Mouse (Mus musculus): Measurements from ENCODE around the gene Baz1a. TPM values are rescaled to one million over a fixed set of nuclear protein-coding genes. Genes with fewer than 3 reads are reported as not detected.
"Not testable (repeated sequence)": the region's sequence is repeated elsewhere in the genome, so short reads cannot be mapped to it uniquely, and the experiment has no call there.

Baz1a gene
- polyA plus RNA-seq, 1 experiment from 2014 or later = 10.3 TPM

DNA sequence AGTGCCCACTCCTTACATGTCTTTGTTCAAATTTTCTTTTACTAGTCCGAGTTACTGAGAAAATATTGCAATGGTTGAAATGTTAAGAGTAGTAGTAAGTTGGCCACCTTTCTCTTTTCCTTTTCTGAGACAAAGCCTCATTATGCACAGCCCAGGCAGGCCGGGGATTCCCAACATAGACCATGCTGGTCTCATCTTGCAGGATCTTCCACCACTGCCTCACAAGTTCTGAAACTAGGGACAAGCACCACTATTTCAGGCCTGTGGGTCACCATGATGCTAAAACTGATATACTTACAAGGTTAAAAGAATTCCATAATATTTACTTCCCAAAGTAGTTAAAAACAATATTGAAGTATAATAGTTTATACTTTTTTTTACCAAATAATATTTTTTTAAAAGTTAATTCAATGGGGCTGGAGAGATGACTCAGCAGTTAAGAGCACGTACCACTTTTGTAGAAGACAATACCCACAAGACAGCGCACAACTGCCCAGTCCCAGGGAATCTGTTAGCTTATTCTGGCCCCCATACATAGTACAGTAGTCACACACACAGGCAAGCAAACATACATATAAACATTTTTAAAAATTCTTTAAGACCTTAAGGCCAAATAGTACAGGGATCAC, 48.5 kb downstream of the Baz1a start:
- no peak for ATAC-seq (replicated peaks; ENCODE audit: insufficient number of reproducible peaks, insufficient read depth, low FRiP score, low read depth)
- no peak overlapping the region for H3K4me3 ChIP-seq
- no peaks in the 10 kb centered on the region for H3K27me3 ChIP-seq
- no peak overlapping the region for H3K9ac ChIP-seq
- H3K4me2 ChIP-seq = no peak overlapping the region
- H3K9me3 ChIP-seq (replicated peaks) = no peaks in the 10 kb centered on the region
- 90% methylated on average over 4 of the region's 4 CpGs for WGBS
- H3K36me3 ChIP-seq = peaks cover 5% of the 10 kb centered on the region; the same call in 1 of the 2 replicates
- no peaks in the 10 kb centered on the region for H3K4me1 ChIP-seq (replicated peaks)
- H3K27ac ChIP-seq = no peak overlapping the region

DNA sequence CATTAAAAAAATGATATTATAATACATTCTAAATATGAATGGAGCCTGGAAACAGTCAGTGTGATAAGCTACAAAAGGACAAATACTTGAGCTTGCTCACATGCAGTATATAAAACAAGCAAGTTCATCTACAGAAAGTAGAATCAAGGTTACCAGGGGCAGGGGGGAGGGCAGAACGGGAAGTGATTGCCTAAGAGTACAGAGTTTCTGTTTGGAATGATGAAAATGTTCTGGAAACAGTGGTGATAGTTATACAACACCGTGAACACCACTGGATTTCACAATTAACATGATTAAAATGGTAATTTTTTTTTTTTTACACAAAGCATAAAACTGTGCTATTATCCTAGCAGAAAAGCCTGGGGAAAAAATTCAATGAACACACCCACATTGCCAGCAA, 54.6 kb downstream of the Baz1a start:
- 61% methylated on average over 2 of the region's 2 CpGs for WGBS
- Histone ChIP-seq H3K4me3 (no peak overlapping the region), H3K9me3 (replicated peaks) (no peaks in the 10 kb centered on the region), H3K4me2 (no peak overlapping the region), H3K27me3 (no peaks in the 10 kb centered on the region), H3K36me3 (0 out of 2 replicates have a peak, but pooled peaks cover 2% of the 10 kb centered on the region), H3K27ac (no peak overlapping the region), H3K9ac (no peak overlapping the region), H3K4me1 (replicated peaks) (peaks cover 8% of the 10 kb centered on the region; the same call in 1 of the 2 replicates)
- no peak for ATAC-seq (replicated peaks; ENCODE audit: insufficient number of reproducible peaks, insufficient read depth, low FRiP score, low read depth)

DNA sequence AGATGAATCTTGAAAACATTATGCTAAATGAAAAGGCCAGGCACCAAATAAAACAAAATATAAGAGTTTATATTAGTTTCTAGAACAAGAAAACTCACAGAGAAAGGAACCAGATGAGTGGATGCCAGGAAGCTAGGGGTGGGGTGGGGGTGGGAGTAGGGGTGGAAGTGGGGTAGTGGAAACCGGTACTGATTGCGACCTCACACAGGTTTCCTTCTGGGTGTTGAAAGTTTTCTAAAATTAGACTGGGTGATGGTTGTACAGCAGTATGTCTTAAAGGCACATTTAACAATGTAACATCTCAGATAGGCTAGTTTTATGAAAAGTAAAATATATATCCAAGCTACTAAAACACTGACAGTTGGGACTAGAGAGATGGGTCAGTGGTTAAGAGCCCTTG, 57.2 kb downstream of the Baz1a start:
- Histone ChIP-seq H3K4me3 (no peak overlapping the region), H3K4me1 (replicated peaks) (peaks cover 8% of the 10 kb centered on the region; the same call in 1 of the 2 replicates), H3K27me3 (no peaks in the 10 kb centered on the region), H3K9ac (no peak overlapping the region), H3K36me3 (no peaks in the 10 kb centered on the region), H3K4me2 (no peak overlapping the region), H3K27ac (no peak overlapping the region), H3K9me3 (replicated peaks) (no peaks in the 10 kb centered on the region)
- ATAC-seq (replicated peaks; ENCODE audit: insufficient number of reproducible peaks, insufficient read depth, low FRiP score, low read depth) = no peak
- WGBS = 27% methylated on average over 2 of the region's 2 CpGs

DNA sequence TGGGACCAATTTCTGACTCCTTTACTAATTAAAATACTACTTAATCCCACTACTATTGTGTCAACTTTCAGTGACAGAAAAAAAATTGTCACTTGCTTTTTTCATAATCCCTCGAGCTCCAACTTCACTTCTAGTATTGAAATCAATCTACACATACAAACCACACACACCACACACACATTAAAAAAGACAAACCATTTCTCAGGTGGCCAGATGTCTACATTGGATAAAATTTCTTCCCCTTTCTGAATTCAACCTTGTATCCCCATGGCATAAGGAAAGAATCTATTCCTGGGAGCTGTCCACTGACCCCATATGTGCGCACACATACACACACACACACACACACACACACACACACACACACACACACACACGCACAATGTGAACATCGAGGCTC, 57.7 kb downstream of the Baz1a start:
- Histone ChIP-seq H3K4me1 (replicated peaks) (peaks cover 8% of the 10 kb centered on the region; the same call in 1 of the 2 replicates), H3K9me3 (replicated peaks) (no peaks in the 10 kb centered on the region), H3K9ac (no peak overlapping the region), H3K27me3 (no peaks in the 10 kb centered on the region), H3K27ac (no peak overlapping the region), H3K4me2 (no peak overlapping the region), H3K36me3 (no peaks in the 10 kb centered on the region), H3K4me3 (no peak overlapping the region)
- 91% methylated on average over 4 of the region's 4 CpGs for WGBS
- ATAC-seq (replicated peaks; ENCODE audit: insufficient number of reproducible peaks, insufficient read depth, low FRiP score, low read depth) = no peak

DNA sequence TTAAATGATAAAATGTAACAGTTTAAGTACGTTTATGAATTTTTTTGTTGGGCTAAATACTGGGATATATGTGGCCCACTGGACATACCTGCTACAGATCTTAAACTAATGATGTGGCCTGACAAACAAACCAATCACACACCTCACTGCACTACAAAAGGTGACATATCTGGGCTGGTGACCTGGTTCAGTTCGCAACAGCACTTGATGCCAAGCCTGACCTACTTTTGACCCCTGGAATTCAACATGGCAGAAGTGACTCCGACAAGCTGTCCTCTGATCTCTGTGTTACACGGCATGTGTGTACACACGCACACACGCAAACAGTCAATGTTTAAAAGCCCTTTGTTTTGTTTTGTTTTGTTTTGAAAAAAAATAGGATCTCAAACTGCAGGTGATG, 68.0 kb downstream of the Baz1a start:
- Histone ChIP-seq H3K9me3 (replicated peaks) (no peaks in the 10 kb centered on the region), H3K36me3 (peaks cover 7% of the 10 kb centered on the region; the same call in 1 of the 2 replicates), H3K4me2 (no peak overlapping the region), H3K27me3 (no peaks in the 10 kb centered on the region), H3K27ac (no peak overlapping the region), H3K9ac (no peak overlapping the region), H3K4me1 (replicated peaks) (no peaks in the 10 kb centered on the region), H3K4me3 (no peak overlapping the region)
- WGBS = 80% methylated on average over 6 of the region's 6 CpGs
- ATAC-seq (replicated peaks; ENCODE audit: insufficient number of reproducible peaks, insufficient read depth, low FRiP score, low read depth) = no peak

- not testable (repeated sequence) for H3K9me3 ChIP-seq (replicated peaks); H3K4me1 ChIP-seq (replicated peaks); H3K4me3 ChIP-seq; ATAC-seq (replicated peaks; ENCODE audit: insufficient number of reproducible peaks, insufficient read depth, low FRiP score, low read depth); H3K9ac ChIP-seq; H3K27ac ChIP-seq; H3K27me3 ChIP-seq; H3K4me2 ChIP-seq
- 87% methylated on average over 6 of the region's 6 CpGs for WGBS
- peaks cover 11% of the 10 kb centered on the region for H3K36me3 ChIP-seq
Measured at GRCm38 (mm10) chr12:54942586-54943157, 71.5 kb downstream of the Baz1a start.

GRCm38 (mm10) chr12:54937581-54938343, 76.4 kb downstream of the Baz1a start:
- not testable (repeated sequence) for H3K27me3 ChIP-seq; H3K9me3 ChIP-seq (replicated peaks); H3K4me2 ChIP-seq; H3K4me1 ChIP-seq (replicated peaks); H3K4me3 ChIP-seq; H3K9ac ChIP-seq; H3K27ac ChIP-seq; ATAC-seq (replicated peaks; ENCODE audit: insufficient number of reproducible peaks, insufficient read depth, low FRiP score, low read depth)
- 93% methylated on average over 5 of the region's 5 CpGs for WGBS
- peaks cover 11% of the 10 kb centered on the region for H3K36me3 ChIP-seq

DNA sequence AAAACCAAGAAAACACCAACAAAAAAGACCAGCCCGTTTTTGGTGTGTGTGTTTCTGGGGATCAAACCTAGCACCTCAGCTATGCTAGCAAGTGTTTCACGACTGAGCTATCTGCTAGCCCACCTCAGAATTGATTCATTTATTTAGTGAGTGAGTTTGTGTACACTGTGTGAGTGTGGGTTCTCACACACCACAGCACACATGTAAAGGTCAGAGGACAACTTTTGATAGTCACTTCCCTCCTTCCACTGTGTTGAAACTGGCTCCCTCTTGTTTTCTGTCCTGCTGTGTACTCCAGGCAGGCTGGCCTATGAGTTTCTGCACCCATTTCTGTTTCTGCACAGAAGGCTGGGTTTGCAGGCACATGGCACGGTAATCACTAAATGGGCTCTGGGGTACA, 103.8 kb downstream of the Baz1a start:
- H3K9me3 ChIP-seq (replicated peaks) = no peaks in the 10 kb centered on the region
- H3K27me3 ChIP-seq = no peaks in the 10 kb centered on the region
- H3K36me3 ChIP-seq = peaks cover 28% of the 10 kb centered on the region
- H3K27ac ChIP-seq = no peak overlapping the region
- H3K4me1 ChIP-seq (replicated peaks) = no peaks in the 10 kb centered on the region
- H3K4me3 ChIP-seq = no peak overlapping the region
- no peak for ATAC-seq (replicated peaks; ENCODE audit: insufficient number of reproducible peaks, insufficient read depth, low FRiP score, low read depth)
- WGBS = 85% methylated on average over 3 of the region's 3 CpGs
- no peak overlapping the region for H3K4me2 ChIP-seq
- no peak overlapping the region for H3K9ac ChIP-seq

DNA sequence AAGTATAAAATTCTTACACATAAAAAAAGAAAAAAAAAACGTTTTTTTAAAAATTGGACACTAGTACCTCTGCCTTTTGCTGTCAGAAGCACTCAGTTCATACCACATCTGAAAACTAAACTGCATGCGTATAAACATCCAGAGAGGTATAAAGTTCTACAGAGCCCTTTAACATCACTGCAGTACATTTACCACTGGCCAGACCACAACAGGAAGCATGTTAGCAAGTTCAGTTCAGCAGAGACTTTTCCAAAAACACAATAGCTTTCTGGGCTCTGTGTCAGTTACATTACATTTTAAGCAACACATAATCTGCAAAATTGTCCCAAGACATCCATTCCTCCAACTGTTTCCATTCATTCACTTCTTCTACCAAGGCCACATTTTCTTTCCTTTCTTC, 121.6 kb downstream of the Baz1a start:
- not testable (repeated sequence) for H3K36me3 ChIP-seq; H3K27ac ChIP-seq; H3K4me2 ChIP-seq; H3K4me3 ChIP-seq; H3K4me1 ChIP-seq (replicated peaks); ATAC-seq (replicated peaks; ENCODE audit: insufficient number of reproducible peaks, insufficient read depth, low FRiP score, low read depth); H3K9ac ChIP-seq; H3K27me3 ChIP-seq; H3K9me3 ChIP-seq (replicated peaks)
- WGBS = 28% methylated on average over 1 of the region's 2 CpGs

- H3K27ac ChIP-seq = no peak overlapping the region
- H3K4me3 ChIP-seq = no peak overlapping the region
- no peak overlapping the region for H3K9ac ChIP-seq
- no peaks in the 10 kb centered on the region for H3K9me3 ChIP-seq (replicated peaks)
- no peak overlapping the region for H3K4me2 ChIP-seq
- no peaks in the 10 kb centered on the region for H3K36me3 ChIP-seq
- no peaks in the 10 kb centered on the region for H3K4me1 ChIP-seq (replicated peaks)
- no peak for ATAC-seq (replicated peaks; ENCODE audit: insufficient number of reproducible peaks, insufficient read depth, low FRiP score, low read depth)
- no peaks in the 10 kb centered on the region for H3K27me3 ChIP-seq
- 94% methylated on average over 2 of the region's 2 CpGs for WGBS
Measured at GRCm38 (mm10) chr12:54890426-54890825, 123.7 kb downstream of the Baz1a start.

- WGBS = 82% methylated on average over 4 of the region's 4 CpGs
- H3K4me1 ChIP-seq (replicated peaks) = no peaks in the 10 kb centered on the region
- ATAC-seq (replicated peaks; ENCODE audit: insufficient number of reproducible peaks, insufficient read depth, low FRiP score, low read depth) = no peak
- no peak overlapping the region for H3K9ac ChIP-seq
- no peaks in the 10 kb centered on the region for H3K9me3 ChIP-seq (replicated peaks)
- H3K4me2 ChIP-seq = no peak overlapping the region
- H3K36me3 ChIP-seq = no peaks in the 10 kb centered on the region
- no peak overlapping the region for H3K4me3 ChIP-seq
- H3K27ac ChIP-seq = no peak overlapping the region
- H3K27me3 ChIP-seq = no peaks in the 10 kb centered on the region
Measured at GRCm38 (mm10) chr12:54887580-54888127, 126.5 kb downstream of the Baz1a start.

All from heart, embryonic 15.5 days (tissue).